Mouse (Mus musculus): ENCODE data around the gene Fbxo6.
A peak's percentile ranks its signal among the peaks of the same experiment; 100 is the strongest.
"Not testable (repeated sequence)": the region's sequence is repeated elsewhere in the genome, so short reads cannot be mapped to it uniquely, and the experiment has no call there.

Gene Fbxo6

DNA sequence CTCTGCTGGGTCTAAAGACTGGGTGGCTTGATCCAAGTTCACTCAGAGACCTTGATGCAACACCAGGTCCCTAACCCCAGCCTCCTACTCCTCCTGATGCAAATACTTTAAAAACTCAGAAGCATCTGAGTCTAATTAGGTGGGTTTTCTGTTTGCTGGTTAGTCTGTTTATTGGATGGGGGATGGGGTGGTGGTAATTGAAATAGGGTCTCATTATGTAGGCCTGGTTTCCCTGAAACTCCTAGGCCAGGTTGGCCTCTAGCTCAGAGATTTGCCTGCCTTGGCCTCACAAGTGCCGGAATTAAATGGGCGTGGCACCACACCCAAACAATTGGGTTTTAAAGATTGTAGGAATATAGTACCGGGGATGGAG lies 29.3 kb downstream of the Fbxo6 start:
- no peak for DNase-seq

DNA sequence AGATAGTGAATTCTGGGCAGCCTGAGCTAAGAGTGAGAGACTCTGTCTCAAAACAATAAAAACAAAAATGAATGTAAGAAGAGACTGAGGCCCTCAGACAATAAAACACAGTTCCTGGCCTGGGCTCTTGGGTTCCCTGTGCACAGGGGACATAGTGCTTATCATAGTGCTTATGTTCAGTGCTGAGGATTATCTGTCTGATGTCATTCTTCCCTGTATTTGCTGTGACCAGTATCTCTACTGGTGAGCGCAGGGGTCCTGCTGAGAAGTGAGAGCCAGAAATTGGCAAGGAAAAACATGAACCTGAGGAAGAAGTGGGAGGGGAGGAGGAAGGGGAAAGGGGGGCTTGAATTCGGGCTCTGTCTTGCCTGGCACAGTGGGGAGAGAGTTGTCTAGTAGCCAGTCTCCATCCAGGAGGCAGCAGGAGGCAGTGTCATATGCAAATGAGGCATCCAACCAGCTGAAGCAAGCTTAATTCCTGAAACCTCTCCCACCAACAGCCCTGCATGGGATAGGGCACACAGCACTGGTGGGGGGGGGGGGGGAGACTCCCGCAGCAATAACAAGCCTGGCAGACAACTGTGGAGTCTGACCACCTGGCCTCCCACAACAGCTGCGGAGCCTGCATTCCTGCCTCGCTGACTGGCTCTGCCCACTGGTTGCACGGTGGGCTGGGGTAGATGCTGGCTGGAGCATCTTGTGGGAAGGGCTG lies 29.8 kb downstream of the Fbxo6 start:
- no peak for DNase-seq

DNA sequence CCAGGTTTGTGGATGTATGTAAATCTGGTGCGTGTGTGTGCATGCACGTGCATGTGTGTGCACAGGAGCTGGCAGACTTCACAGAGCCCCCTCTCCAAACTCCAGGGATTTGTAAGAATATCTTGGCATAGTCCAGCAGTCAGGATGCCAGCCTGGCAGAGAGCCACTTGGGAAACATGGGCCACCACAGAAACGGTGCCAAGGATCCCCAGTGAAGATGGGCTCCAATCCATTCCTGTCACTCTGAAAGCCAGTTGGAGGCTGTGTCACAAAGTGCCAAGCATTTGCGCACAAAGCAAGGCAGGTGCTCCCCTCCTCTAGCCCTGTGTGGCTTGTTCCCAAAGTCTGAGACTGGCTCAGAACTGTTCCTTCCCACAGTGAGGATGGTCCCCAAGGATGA lies 30.6 kb downstream of the Fbxo6 start:
- peak; percentile 50 for DNase-seq

DNA sequence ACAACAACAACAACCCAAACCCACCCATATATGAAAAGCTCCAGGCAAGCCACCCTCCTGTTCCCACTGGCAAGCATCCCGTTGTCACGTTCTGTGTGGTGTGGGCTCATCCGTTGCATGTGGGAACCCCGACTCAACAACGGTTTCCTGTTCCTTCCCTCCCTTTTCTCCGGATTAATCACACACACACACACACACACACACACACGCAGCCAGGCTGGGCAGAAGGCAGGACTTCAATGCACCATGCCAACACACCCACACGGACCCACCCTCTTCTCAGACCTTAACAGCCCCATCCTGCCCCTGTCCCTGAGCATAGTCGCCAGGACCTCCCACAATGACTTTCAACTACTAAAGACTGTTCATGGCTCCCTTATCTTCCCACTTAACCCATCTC lies 31.4 kb downstream of the Fbxo6 start:
- no peak for DNase-seq

DNA sequence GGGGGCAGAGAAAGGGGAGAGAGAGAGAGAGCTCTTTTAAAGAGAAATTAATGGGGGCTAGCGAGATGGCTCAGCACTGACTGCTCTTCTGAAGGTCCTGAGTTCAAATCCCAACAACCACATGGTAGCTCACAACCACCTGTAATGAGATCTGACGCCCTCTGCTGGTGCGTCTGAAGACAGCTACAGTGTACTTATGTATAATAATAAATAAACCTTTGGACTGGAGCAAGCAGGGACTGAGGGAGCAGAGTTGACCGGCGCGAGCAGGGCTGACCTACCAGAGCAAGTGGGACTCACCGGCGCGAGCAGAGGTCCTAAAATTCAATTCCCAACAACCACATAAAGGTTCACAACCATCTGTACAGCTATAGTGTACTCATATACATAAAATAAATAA lies 32.4 kb downstream of the Fbxo6 start:
- DNase-seq, result not testable (repeated sequence)

DNA sequence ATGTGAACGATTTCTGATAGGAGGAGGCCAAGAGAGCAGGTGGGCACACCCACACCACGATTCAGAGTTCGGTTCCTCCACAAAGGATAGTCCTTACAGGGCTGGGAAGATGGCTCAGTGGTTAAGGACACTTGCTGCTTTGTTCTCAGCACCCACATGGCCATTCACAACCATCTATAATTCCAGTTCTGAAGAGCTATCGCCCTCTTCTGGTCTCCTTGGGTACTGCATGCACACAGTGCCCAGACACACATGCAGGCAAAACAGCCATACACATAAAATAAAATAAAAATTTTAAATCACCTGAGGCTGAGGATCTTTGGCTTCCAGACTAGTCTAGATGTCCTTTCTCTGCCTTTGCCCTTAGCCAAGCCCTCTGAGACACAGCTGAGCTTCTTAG lies 34.5 kb downstream of the Fbxo6 start:
- no peak for DNase-seq

DNA sequence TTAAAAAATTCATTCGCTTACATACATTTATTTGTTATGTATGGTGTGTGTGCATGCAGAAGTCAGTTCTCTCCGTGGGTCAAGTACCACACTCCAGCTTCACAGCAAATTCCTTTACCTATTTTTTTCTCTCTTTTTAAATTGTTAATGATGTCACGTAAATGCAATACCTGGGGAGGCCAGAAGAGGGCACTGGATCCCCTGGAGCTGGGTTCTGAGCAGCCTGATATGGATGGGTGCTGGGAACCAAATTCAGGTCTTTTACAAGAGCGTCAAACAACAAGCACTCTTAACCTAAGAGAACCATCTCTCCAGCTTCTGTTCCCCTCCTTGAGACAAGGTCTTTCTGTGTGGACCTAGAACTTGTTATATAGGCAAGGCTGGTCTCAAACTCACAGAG lies 35.3 kb downstream of the Fbxo6 start:
- DNase-seq, result no peak

DNA sequence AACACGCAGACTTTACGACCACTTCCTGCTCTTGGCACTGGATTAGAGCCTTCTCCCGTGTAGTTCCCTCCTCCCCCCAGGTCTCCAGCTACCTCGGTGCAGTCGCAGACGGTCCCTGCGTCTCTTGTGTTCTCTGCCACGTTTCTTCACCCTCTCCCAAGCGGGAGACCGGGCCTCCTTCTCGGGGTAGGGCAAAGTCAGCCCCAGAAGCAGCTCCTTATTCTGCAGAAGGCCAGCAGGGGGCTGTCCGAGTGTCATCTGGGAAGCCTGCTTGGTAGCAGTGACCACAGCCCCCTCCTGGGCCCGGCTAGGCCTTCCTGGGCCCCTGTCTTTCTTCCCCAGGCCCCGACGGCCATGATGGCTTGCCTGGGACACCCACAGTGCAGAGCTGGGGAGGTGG lies 36.5 kb downstream of the Fbxo6 start:
- peak; percentile 28 for DNase-seq

DNA sequence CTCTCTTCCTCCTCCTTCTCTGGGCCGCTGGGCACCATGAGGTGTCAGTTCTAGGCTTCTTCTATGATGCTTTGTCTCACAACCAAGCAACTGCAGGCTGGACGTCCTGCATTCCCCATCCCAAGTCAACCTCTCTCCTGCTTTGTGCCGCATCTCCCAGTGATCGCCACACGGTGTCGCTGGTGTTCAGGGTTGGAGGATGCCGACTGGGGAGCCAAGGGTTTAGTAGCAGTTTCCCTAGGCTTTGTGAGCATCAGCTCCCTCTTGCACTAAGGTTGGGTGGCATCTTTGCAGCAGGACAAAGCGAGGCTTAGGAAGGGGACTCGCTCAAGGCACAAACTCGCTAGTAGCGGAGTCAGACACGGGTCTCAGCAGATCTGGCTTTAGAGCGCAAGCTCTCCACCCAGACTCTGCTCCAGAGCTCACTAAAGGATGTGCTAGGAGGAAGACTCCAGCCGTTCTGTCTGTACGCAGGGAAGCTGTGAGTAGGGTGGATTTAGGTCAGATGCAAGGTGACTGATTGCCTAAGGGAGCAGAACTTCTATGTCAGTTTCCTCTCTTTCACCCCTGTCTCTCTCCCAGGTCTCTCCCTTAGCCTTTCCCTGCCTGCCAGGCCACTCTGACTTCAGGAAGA lies 37.1 kb downstream of the Fbxo6 start:
- DNase-seq, result peak; percentile 79

DNA sequence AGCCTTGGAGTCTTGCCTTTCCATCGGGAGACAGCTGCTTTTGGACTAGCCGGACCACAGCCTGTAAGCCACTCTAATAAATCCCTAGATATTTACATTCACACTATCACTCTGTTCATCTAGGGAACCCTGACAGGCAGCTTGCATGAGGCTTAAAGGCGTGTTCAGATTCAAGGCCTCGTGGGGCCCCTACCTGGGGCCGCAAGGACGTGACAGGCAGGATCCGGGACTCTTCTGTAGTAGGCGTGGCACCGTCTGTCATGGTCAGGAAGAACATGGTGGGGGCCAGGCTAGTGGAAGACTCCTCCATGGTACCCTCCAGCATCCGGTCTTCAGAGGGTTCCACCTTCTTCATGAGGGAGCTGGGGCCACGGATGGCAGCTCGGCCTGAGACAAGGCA lies 39.4 kb downstream of the Fbxo6 start:
- DNase-seq, result no peak

DNA sequence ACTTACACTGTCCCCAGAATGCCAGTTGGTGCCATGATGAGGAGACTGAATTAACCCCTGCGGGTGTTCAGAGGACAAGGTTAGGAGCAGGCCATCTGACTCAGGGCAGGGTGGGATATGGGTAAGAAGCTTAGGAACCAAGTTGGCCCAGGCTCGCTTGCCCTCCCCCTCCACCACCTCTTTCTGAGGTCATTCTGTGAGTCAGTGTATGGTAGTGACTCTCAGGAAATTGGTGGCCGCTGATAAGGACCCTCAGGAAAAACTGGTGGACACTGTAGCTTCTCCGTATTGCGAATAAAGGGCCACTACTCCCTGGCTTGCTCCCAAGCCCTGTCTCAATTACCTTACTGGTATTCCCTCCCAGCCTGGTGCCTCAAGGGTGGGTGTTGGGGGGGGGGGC lies 42.7 kb downstream of the Fbxo6 start:
- DNase-seq, result no peak

DNA sequence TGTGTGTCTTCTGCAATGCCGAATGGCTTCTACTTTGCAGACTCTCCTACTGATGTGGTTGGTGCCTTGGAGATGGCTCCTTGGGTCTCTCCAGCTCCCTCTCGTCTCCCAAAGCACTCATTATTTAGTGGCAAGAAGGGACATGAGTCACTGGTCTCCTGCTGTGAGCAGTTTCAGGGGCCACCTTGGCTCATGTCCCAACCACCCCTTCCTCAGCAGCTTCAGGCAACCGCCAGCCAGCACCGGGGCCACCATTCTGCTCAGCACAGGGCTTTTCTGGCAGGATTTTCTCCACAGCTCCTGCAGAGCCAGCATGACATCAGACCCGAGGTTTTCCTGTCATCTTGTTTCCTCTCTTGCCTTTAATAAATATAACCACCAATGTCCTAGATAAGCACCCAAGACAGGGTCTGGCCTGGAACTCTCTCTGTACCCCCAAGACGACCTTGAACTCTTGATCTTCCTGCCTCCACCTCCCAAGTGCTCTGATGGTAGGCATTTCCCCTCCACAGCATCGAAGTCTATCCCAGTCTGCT lies 43.3 kb downstream of the Fbxo6 start:
- no peak for DNase-seq

DNA sequence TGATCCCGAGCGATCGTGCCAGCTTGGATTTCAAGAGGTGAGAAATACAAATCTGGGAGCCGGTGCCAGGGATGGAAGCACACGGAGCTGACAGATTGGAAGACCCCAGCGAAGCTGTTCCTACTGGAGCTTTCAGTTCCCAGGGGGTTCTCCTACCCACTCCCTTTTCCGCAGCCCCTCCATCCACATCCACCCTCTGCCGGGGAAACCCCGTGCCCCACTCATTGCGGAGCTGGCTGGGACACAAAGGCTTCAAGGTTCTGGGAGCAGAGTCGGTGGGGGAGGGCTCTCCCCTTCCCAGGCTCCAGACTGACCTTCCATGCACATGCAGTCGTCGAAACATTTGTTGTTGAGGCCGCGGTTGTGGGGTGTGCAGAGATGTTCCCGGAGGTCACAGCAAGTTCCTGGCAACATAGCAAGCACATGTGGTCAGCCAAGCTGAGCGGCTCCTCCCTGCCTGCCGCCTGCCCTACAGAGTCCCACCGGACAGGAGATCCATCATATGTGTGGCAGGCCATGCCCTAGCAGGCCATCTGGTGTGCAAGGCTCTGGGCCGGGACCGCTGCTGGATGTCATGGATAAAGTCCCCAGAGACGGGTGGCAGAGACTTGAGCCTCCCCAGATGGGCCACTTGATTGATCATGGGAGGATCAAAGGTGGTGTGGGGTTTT lies 44.2 kb downstream of the Fbxo6 start:
- DNase-seq, result peak; percentile 36

DNA sequence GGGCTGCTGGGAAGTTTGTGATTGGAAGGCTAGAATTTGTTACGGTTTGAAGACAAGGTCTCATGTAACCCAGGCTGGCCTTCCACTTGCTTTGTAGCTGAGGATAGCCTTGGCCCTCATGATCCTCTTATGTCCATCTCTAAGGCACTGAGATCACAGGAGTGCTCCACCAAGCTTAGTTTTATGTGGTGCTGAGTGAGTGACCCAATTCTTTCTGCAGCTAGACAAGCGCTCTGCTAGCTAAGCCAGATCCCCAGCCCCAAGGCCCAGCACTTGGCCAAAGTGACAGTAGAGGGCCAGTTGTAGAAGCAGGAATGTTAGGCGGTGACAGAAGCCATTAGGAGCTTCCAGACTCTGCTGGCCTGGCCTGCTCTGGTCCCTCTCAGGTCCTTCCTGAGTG lies 47.8 kb downstream of the Fbxo6 start:
- no peak for DNase-seq

DNA sequence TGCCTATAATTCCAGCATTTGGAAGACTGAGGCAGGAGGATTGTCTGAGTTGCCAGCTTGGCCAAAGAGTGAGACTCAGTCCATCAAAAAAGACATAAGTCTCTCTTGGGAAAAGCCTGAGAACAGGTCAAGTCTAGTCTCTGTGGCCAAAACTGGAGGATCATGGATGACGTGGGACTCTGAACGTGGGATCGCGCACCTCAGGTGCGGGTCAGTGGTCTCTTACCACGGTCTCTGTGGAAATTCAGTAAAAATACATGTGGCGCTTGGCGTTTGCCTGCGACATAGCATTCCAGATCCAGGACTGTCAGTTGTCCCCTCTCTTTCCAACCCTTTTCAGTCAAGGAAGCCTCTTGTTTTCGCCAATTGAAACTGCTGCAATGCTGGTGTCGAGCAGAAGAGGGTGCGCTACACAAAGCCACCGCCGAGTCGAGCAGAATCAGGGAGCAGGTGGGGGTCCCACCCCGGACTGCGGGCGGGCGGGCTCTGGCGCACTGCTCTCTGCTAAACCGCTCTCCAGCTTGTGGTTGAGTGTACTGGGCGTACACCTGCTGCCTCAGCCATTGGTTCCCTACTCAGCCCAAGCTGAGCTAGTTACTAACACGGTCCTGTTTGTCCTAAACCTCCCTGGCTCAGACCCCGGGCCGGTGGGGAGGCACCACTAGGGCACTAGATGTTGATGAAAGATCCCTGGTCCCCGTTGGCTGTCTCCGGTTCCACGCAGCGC lies 50.0 kb downstream of the Fbxo6 start:
- DNase-seq, result peak; percentile 67

DNA sequence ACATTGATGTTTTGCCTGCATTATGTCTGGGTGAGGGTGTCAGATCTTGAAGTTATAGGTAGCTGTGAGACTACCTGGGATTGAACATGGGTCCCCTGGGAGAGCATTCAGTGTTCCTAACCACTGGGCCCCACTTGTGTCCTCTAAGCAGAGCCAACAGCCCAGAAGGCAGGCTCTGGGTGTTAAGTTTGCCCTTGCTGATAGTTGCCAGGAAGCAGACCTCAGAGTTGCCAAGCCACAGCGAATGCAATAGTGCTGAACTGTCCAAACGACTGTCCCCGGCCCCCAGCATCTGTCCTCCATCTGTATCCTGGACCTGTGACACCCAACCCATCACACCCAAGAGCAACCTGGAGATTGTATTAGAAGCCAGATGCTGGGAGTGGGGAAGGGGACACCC lies 53.3 kb downstream of the Fbxo6 start:
- DNase-seq, result no peak

DNA sequence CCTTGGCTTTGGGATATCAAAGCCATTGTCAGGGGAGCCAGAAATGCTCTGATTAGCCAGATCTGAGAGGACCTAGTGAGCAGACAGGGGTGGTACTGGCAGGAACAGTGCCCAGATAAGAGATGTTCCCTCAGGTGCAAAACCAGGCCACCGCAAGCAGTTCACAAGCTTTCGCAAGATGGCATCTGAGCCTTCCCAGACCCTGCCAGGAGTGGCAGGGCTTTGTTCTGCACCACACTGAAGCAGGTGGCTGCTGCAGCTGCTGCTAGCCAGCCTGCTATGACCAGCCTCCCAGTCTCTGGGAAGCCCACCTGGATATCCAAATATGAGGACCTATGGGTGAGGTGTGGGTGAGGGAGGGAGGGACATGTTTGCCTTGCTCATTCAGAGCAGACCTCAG lies 54.0 kb downstream of the Fbxo6 start:
- no peak for DNase-seq
